Mouse (Mus musculus): Measurements from ENCODE around the gene Sox5. TPM values are rescaled to one million over a fixed set of nuclear protein-coding genes. Genes with fewer than 3 reads are reported as not detected.

Sox5 gene
- polyA plus RNA-seq, 1 experiment from 2014 or later, result 14.1 TPM

- H3K4me3 ChIP-seq (replicated peaks), result no peak overlapping the region
- no peaks in the 10 kb centered on the region for H3K9me3 ChIP-seq (replicated peaks)
- H3K4me2 ChIP-seq, result no peak overlapping the region
- H3K27ac ChIP-seq, result no peak overlapping the region
- ATAC-seq (replicated peaks; ENCODE audit: low FRiP score), result no peak
- H3K9ac ChIP-seq, result no peak overlapping the region
- WGBS, result 82% methylated on average over 3 of the region's 3 CpGs
- no peaks in the 10 kb centered on the region for H3K4me1 ChIP-seq
- H3K27me3 ChIP-seq, result no peaks in the 10 kb centered on the region
- H3K36me3 ChIP-seq, result no peaks in the 10 kb centered on the region
These were observed 913.6 kb downstream of the Sox5 start for GRCm38 (mm10) chr6:143868155-143868685.

GRCm38 (mm10) chr6:143867029-143867428, 914.7 kb downstream of the Sox5 start:
- Histone ChIP-seq H3K4me3 (replicated peaks) (no peak overlapping the region), H3K27ac (no peak overlapping the region), H3K9ac (no peak overlapping the region), H3K27me3 (no peaks in the 10 kb centered on the region), H3K36me3 (no peaks in the 10 kb centered on the region), H3K4me2 (no peak overlapping the region), H3K9me3 (replicated peaks) (no peaks in the 10 kb centered on the region), H3K4me1 (0 out of 2 replicates have a peak, but pooled peaks cover 6% of the 10 kb centered on the region)
- WGBS, result 72% methylated on average over 5 of the region's 5 CpGs
- ATAC-seq (replicated peaks; ENCODE audit: low FRiP score), result no peak

GRCm38 (mm10) chr6:143866566-143866965, 915.2 kb downstream of the Sox5 start:
- Histone ChIP-seq H3K9ac (no peak overlapping the region), H3K4me2 (no peak overlapping the region), H3K9me3 (replicated peaks) (no peaks in the 10 kb centered on the region), H3K36me3 (no peaks in the 10 kb centered on the region), H3K4me1 (0 out of 2 replicates have a peak, but pooled peaks cover 8% of the 10 kb centered on the region), H3K27ac (no peak overlapping the region), H3K27me3 (no peaks in the 10 kb centered on the region), H3K4me3 (replicated peaks) (no peak overlapping the region)
- no peak for ATAC-seq (replicated peaks; ENCODE audit: low FRiP score)
- 70% methylated on average over 9 of the region's 9 CpGs for WGBS

- no peaks in the 10 kb centered on the region for H3K36me3 ChIP-seq
- ATAC-seq (replicated peaks; ENCODE audit: low FRiP score), result no peak
- 50% methylated on average over 6 of the region's 6 CpGs for whole genome bisulfite sequencing
- no peak overlapping the region for H3K4me3 ChIP-seq (replicated peaks)
- H3K9ac ChIP-seq, result no peak overlapping the region
- H3K9me3 ChIP-seq (replicated peaks), result no peaks in the 10 kb centered on the region
- H3K27me3 ChIP-seq, result no peaks in the 10 kb centered on the region
- H3K4me1 ChIP-seq, result 0 out of 2 replicates have a peak, but pooled peaks cover 8% of the 10 kb centered on the region
- H3K27ac ChIP-seq, result no peak overlapping the region
- H3K4me2 ChIP-seq, result no peak overlapping the region
These were observed 919.1 kb downstream of the Sox5 start for GRCm38 (mm10) chr6:143862611-143863110.

GRCm38 (mm10) chr6:143860036-143860435, 921.7 kb downstream of the Sox5 start:
- 82% methylated on average over 7 of the region's 7 CpGs for WGBS

GRCm38 (mm10) chr6:143859535-143859934, 922.2 kb downstream of the Sox5 start:
- Histone ChIP-seq H3K9ac (no peak overlapping the region), H3K4me2 (no peak overlapping the region), H3K4me3 (replicated peaks) (no peak overlapping the region), H3K27ac (no peak overlapping the region), H3K4me1 (0 out of 2 replicates have a peak, but pooled peaks cover 11% of the 10 kb centered on the region), H3K36me3 (no peaks in the 10 kb centered on the region), H3K27me3 (0 out of 2 replicates have a peak, but pooled peaks cover 4% of the 10 kb centered on the region), H3K9me3 (replicated peaks) (no peaks in the 10 kb centered on the region)
- ATAC-seq (replicated peaks; ENCODE audit: low FRiP score), result no peak
- 83% methylated on average over 15 of the region's 15 CpGs for WGBS

More at GRCm38 (mm10) chr6:143860036-143860435, 921.7 kb downstream of the Sox5 start:
- Histone ChIP-seq H3K36me3 (no peaks in the 10 kb centered on the region), H3K9ac (no peak overlapping the region), H3K4me1 (0 out of 2 replicates have a peak, but pooled peaks cover 11% of the 10 kb centered on the region), H3K9me3 (replicated peaks) (no peaks in the 10 kb centered on the region), H3K27ac (no peak overlapping the region), H3K4me3 (replicated peaks) (no peak overlapping the region), H3K4me2 (no peak overlapping the region), H3K27me3 (0 out of 2 replicates have a peak, but pooled peaks cover 4% of the 10 kb centered on the region)
- ATAC-seq (replicated peaks; ENCODE audit: low FRiP score), result no peak

GRCm38 (mm10) chr6:143858551-143858950, 923.2 kb downstream of the Sox5 start:
- no peaks in the 10 kb centered on the region for H3K36me3 ChIP-seq
- 0 out of 2 replicates have a peak, but pooled peaks cover 4% of the 10 kb centered on the region for H3K27me3 ChIP-seq
- 86% methylated on average over 2 of the region's 2 CpGs for WGBS
- no peaks in the 10 kb centered on the region for H3K9me3 ChIP-seq (replicated peaks)
- 0 out of 2 replicates have a peak, but pooled peaks cover 11% of the 10 kb centered on the region for H3K4me1 ChIP-seq
- no peak for ATAC-seq (replicated peaks; ENCODE audit: low FRiP score)
- H3K4me2 ChIP-seq, result no peak overlapping the region
- no peak overlapping the region for H3K27ac ChIP-seq
- H3K4me3 ChIP-seq (replicated peaks), result no peak overlapping the region
- no peak overlapping the region for H3K9ac ChIP-seq

- Histone ChIP-seq H3K27ac (no peak overlapping the region), H3K9ac (no peak overlapping the region), H3K4me3 (replicated peaks) (no peak overlapping the region), H3K27me3 (0 out of 2 replicates have a peak, but pooled peaks cover 4% of the 10 kb centered on the region), H3K36me3 (no peaks in the 10 kb centered on the region), H3K4me2 (no peak overlapping the region), H3K9me3 (replicated peaks) (no peaks in the 10 kb centered on the region), H3K4me1 (0 out of 2 replicates have a peak, but pooled peaks cover 9% of the 10 kb centered on the region)
- ATAC-seq (replicated peaks; ENCODE audit: low FRiP score), result no peak
- 68% methylated on average over 7 of the region's 7 CpGs for WGBS
These were observed 924.4 kb downstream of the Sox5 start for GRCm38 (mm10) chr6:143857376-143857775.

GRCm38 (mm10) chr6:143855421-143855820, 926.4 kb downstream of the Sox5 start:
- Histone ChIP-seq H3K9me3 (replicated peaks) (no peaks in the 10 kb centered on the region), H3K9ac (no peak overlapping the region), H3K27me3 (0 out of 2 replicates have a peak, but pooled peaks cover 4% of the 10 kb centered on the region), H3K4me3 (replicated peaks) (no peak overlapping the region), H3K4me1 (0 out of 2 replicates have a peak, but pooled peaks cover 3% of the 10 kb centered on the region), H3K4me2 (no peak overlapping the region), H3K27ac (no peak overlapping the region), H3K36me3 (no peaks in the 10 kb centered on the region)
- ATAC-seq (replicated peaks; ENCODE audit: low FRiP score), result no peak
- WGBS, result 23% methylated on average over 12 of the region's 12 CpGs

- no peak overlapping the region for H3K27ac ChIP-seq
- H3K9ac ChIP-seq, result no peak overlapping the region
- no peak for ATAC-seq (replicated peaks; ENCODE audit: low FRiP score)
- 74% methylated on average over 3 of the region's 3 CpGs for WGBS
- 0 out of 2 replicates have a peak, but pooled peaks cover 3% of the 10 kb centered on the region for H3K4me1 ChIP-seq
- 0 out of 2 replicates have a peak, but pooled peaks cover 4% of the 10 kb centered on the region for H3K27me3 ChIP-seq
- no peaks in the 10 kb centered on the region for H3K9me3 ChIP-seq (replicated peaks)
- no peaks in the 10 kb centered on the region for H3K36me3 ChIP-seq
- no peak overlapping the region for H3K4me2 ChIP-seq
- H3K4me3 ChIP-seq (replicated peaks), result no peak overlapping the region
These were observed 927.7 kb downstream of the Sox5 start for GRCm38 (mm10) chr6:143854031-143854430.

- no peaks in the 10 kb centered on the region for H3K27me3 ChIP-seq
- no peak overlapping the region for H3K27ac ChIP-seq
- no peak overlapping the region for H3K4me2 ChIP-seq
- H3K9ac ChIP-seq, result no peak overlapping the region
- H3K4me1 ChIP-seq, result no peaks in the 10 kb centered on the region
- H3K36me3 ChIP-seq, result no peaks in the 10 kb centered on the region
- H3K9me3 ChIP-seq (replicated peaks), result no peaks in the 10 kb centered on the region
- H3K4me3 ChIP-seq (replicated peaks), result no peak overlapping the region
- no peak for ATAC-seq (replicated peaks; ENCODE audit: low FRiP score)
These were observed 936.0 kb downstream of the Sox5 start for GRCm38 (mm10) chr6:143845761-143846160.

- H3K36me3 ChIP-seq, result no peaks in the 10 kb centered on the region
- WGBS, result 69% methylated on average over 3 of the region's 3 CpGs
- H3K4me1 ChIP-seq, result no peaks in the 10 kb centered on the region
- no peak overlapping the region for H3K4me2 ChIP-seq
- no peak overlapping the region for H3K9ac ChIP-seq
- H3K27ac ChIP-seq, result no peak overlapping the region
- H3K27me3 ChIP-seq, result no peaks in the 10 kb centered on the region
- no peak for ATAC-seq (replicated peaks; ENCODE audit: low FRiP score)
- no peaks in the 10 kb centered on the region for H3K9me3 ChIP-seq (replicated peaks)
- H3K4me3 ChIP-seq (replicated peaks), result no peak overlapping the region
These were observed 937.1 kb downstream of the Sox5 start for GRCm38 (mm10) chr6:143844701-143844970.

Data from kidney, embryonic 15.5 days (tissue).